Mouse (Mus musculus) megakaryocyte, embryonic 14.5 days (primary cell): ENCODE results near the gene Abi3bp.

ENCODE experiments used
- FLI1 ChIP-seq: IDR thresholded peaks from 2 replicates; pipeline ENCODE4 v1.6.1; 2012; ENCODE audit warnings: low read length, inconsistent platforms, mixed read lengths
- GATA1 ChIP-seq: IDR thresholded peaks from 3 replicates; pipeline ENCODE4 v1.6.1; 2012; ENCODE audit warnings: mixed read lengths, low read length, inconsistent platforms, borderline replicate concordance

DNA sequence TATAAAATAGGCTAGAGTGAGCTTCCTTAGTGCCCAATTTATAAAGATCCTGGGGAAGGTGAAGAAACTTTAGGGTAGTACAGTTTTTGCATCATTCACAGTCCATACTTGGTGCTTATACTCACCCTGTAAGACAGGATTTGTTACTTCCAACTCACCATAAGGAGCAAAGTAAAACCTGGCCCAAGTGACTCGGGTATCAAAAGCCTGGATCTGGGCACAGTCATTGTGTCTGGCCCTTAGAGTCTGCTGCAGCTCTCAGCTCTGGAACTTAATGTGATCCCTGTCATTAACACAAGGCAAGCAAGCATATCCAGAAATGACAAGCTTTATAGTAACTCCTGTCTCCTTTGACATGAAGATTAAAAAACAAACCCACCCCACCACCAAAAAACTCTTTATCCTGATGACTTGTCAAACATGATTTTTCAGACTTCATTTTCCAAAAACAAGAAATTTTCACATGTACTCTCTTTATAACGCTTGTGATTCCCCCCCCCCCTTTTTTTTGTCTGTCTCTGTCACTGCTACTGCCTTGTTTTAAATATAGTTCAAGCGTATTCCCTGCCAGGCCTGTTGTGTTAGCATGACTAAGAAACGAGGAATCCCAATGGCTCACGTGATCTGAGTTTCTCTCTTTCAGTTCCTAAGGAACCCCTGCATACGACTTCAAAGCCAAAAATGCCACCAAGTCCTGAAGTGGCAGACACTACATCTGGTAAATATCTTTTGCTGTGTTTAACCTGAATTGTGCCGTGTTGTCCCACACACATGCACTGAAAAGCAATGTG, 168.9 kb downstream of the Abi3bp start:
- TF ChIP-seq GATA1 (no peak), FLI1 (no peak)
